Mouse (Mus musculus) cerebellum, adult 2 months (tissue): ENCODE data around the gene Rnf6.

Experiments used
- CTCF ChIP-seq: fragments of 200-500 bp; IDR thresholded peaks from 2 replicates; pipeline ENCODE4 v1.5.1; 2011; ENCODE audit warnings: low read depth, mild to moderate bottlenecking, control low read depth, low read length, moderate library complexity, borderline replicate concordance; ENCODE audit not compliant: insufficient read depth
- POLR2A ChIP-seq: fragments of 200-500 bp; IDR thresholded peaks from 2 replicates; pipeline ENCODE4 v1.6.1; 2011; ENCODE audit warnings: low read length, control low read depth, borderline replicate concordance; ENCODE audit not compliant: insufficient read depth

DNA sequence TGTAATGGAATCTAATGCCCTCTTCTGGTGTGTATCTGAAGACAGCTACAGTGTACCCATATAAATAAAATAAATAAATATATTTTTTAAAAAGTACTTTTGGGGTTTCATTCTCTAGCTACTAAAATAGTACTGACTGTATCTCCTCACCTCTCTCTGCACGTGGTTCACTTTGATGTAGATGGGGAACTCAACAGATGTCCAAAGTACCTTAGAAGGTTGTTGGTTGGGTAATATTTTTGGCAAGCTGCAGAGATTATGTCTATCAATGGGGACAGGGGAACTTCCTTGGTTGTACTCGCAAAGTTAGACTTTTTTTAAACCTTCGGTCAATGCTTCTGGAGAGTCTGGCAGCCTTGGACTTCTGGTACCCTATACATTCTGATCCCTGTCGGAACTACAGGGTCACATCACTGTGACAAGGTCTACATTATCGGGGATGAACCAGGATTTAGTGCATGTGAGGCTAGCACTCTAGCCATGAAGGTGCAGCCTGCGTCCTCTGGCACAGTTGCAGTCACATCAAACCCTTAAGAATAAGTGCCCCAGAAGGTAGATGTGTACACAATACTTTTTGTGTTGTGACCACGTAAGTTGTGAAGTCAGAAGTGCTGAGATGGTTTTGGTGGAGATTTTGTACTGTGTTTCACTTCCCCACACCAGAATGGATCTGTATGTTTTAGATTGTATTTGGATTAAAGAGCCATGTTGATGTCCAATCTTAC, 24.5 kb upstream of the Rnf6 start:
- TF ChIP-seq CTCF (no peak), POLR2A (no peak)
